Mouse (Mus musculus) ovary, postnatal 36 days (tissue): ENCODE results near the gene Evx1.
A peak's percentile ranks its signal among the peaks of the same experiment; 100 is the strongest.

ENCODE experiments used
- DNase-seq: peaks from one replicate; pipeline ENCODE4 v3.0.0; 2022; ENCODE audit warnings: low spot score, mixed read lengths

Gene Evx1

DNA sequence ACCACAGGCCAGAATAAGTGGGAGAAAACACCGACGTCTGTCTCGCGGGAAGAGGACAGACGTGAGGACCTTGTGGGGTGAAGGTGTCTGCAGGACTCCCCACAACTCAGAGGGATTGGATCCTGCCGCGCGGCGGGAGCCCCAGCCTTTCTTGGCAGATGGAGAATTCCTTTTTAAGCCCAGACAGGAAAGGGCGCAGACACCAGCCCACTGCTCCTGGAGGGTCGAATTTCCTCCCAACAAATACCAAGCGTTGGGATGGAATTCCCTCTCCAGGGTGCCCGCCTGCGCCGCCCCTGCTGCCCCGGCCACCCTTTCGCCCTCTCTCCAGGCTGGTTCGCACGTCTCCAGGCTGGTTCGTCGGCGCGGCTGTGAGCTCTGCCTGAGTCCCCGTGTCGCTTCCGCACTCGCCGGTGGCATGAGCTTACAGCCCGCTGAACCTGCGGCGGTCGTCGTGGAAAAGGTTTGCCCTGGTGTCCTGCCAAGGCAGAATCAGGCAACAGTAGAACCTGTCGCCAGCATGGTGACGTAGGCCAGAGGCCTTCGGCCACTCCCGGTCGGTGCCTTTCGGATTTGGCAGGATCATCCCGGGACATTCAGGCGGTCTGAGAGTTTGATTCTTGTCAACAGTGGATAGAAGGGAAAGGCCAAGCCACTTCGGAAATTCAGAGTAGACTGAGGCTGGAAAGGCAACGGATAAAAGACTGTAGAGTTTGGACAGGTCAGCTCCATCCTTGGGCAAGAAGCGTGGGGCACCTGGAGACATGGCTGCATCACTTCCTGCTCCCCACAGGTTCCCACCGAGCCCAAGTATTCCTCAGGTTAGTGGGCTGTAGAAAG is 22.1 kb upstream of the Evx1 start:
- no peak for DNase-seq

DNA sequence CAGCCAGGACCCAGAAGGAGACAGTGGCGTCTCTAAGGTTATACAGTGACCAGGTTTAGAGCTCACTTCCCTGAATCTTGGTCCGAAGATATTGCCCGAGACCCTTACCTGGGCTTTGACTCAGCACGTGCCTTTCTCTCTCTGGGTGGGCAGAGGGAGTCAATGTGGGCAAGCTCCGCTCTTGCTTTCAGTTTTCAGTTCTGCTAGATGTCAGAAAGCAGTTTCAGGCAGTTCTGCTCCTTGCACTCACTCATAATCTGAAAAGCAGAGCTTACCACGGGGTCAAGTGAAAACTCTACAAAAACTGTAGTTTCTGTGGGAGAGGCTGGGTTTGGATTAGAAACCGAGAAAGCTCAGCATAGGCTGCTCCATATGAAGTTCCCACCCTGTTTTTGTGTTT is 21.0 kb upstream of the Evx1 start:
- DNase-seq: no peak

GRCm38 (mm10) chr6:52294616-52295015 is 18.7 kb upstream of the Evx1 start:
- DNase-seq: no peak

DNA sequence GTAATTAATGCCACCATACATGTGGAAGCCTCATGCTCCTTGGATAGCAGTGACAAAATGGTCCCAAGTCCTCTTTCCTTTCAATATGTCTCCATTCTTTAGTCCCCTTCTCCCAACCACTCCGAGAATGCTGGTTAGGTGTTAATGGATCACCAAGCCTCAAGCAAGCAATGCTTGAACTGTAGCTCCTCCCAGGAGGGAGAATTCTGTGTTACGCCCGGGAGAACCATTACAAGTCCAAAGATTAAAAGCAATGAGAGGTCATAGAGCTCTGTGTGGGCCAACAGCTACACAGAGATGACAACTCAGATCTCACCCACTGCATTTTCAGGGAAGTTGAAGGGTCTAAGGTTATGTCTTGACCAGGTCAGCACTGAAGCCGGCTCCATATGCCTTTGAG is 14.8 kb upstream of the Evx1 start:
- DNase-seq: no peak

GRCm38 (mm10) chr6:52300806-52301205 is 12.5 kb upstream of the Evx1 start:
- DNase-seq: no peak

GRCm38 (mm10) chr6:52303426-52303825 is 9.9 kb upstream of the Evx1 start:
- no peak for DNase-seq

DNA sequence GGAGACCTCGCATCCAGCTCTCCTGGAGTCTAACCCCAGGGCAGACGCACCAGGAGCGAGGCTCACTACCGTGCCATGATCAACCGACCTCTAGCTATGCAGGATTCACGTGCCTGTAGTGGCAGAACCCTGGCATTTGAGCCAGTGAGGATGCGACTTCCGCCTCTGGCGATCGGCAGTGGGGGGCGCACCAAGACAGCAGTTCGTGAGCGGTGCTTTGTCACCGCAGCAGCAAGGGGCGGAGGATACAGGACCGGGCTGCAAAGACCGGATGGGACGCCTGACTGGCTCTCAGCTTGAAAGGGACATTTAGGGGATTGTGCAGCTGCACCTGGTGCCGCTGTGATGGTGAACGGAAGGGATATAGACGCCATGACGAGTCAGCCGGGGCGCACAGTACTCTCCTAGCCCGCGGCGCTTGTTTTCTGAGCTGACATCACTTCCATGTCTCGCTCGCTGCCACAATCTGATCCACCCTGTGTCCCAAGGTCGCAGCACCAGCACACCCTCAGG is 7.4 kb upstream of the Evx1 start:
- peak; percentile 64 for DNase-seq

DNA sequence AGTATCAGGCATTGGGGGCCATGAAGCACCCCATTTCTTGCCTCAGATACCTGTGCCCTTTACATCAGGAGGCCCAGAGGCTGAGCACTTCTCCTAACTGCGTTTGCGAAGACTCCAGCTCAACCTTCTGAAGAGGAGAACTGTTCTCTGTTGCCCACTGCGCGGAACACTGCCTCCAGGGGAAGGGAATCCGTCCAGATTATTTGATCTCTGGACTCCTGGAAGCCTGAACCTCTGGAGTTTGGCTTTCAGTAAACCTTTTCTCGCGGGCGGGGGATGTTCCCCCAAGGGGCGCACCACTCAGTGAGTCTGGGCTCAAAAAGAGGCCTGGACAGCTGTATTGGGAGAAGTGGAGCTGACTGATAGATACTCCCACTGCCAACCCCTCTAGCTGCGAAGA is 3.5 kb upstream of the Evx1 start:
- DNase-seq: no peak

DNA sequence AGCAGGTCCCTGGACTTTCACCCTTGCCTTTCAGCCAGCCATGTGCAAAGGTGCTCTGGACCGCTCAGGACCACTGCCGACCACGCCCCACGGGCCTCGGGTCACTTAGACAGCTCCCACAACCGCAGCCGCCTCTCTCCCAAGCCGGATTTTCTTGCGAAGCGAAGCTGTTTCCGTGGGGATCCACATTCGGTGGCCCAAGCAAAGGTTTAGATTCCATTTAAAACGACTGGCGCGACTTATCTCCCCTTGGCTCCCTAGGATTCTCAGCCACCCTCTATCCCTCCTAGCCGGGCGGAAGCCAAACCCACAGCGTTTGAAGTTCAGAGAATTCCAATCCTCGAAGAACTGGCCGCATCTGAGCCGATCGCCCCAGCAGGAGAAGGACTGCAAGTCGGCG is 2.9 kb upstream of the Evx1 start:
- no peak for DNase-seq

- no peak for DNase-seq
Measured at GRCm38 (mm10) chr6:52311661-52312557, 1.4 kb upstream of the Evx1 start.

GRCm38 (mm10) chr6:52312558-52312915 is 761 bp upstream of the Evx1 start:
- DNase-seq: no peak

- DNase-seq: no peak
Measured at GRCm38 (mm10) chr6:52314304-52315100, 1.2 kb downstream of the Evx1 start.

DNA sequence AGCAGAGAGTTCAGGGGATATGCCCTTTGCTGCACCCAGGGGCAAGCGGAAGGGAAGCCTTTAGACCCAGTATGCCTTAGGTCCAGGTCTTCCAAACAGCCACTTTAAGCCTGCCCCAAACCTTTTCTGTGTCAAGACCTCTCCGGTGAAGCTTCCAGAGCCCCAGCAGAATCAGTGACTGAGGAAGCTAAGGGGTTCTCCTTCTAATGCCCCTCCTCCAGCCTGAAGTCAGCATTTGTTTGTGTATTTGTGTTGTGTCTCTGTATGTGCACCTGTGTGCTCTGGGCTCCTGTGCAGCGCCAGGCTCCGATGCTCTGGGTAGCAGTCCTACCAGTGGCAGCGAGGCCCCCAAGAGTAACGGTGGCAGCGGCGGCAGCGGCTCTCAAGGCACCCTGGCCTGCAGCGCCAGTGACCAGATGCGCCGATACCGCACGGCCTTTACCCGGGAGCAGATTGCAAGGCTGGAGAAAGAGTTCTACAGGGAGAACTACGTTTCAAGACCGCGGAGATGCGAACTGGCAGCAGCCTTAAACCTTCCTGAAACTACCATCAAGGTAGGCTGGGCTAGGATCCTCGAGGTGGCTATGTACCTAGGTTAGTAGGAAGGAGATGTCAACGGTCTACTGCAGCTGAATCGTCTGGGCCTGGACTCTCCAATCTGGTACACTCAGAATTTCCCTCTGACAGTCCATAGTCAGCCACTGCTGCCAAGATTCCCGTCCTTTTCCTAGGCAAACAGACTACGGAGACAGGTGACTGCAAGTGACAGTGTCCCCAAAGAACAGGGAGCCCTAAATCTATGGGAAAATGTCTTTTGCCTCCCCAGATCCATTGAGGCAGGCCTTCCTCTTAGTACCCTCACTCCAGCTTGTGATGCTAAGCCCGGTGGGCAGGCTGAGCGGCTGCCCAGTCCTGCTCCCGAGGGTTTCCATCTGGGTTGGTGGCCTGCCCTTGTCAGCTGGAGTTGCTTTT is 2.4 kb downstream of the Evx1 start:
- DNase-seq: no peak

- no peak for DNase-seq
Measured at GRCm38 (mm10) chr6:52316413-52317184, 3.3 kb downstream of the Evx1 start.

DNA sequence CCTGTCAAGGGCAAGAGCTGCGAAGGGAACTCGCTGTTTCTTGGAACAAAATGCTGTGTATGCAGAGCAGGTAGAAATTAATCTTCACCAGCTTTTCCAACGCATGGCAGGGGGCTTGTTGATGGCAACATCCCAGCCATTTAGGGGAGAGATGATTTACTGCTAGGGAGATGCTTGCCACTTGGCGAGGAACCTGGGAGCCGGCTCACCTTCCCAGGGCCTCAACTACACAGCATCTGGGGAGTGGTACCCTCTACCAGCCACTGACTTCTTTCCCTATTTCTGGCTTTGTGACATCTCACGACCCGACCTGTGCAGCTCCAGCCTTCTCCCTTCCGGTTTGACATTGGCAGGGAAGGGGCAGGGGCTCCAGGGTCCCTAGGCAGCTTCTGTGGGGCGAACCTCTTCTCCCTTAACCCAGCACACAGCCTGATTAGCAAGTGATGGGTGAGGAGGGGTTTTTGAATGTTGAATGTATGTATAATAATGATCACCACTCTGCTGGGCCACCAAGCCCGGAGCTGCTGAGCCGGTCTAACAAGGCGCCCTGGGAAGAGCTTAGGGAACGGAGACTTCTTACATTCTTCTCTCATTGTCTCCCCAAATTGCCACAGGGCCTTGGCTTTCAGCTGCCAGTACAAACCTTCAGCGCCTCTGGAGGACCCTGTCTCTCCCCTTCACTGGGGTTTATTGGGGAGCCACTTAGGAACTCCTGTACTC is 4.3 kb downstream of the Evx1 start:
- DNase-seq: no peak

DNA sequence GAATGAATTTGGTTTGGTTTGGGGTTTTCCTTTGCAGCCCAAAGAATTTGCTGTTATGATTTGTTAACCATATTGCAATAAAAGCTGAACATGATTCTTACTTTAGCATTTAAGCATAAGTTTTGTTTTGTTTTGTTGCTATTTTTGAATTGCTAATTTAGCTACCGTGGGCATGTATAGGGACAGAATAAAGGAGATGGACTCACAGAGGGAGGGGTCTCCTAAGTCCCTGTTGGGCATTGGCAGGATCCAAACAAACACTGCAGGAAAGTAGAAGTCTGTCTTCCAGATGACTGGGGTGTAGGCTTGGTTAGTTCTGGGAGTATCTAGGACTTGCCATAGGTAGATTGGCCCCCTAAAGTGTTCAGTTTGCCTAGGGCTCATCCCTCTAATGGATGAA is 5.0 kb downstream of the Evx1 start:
- no peak for DNase-seq

- no peak for DNase-seq
Measured at GRCm38 (mm10) chr6:52319956-52320690, 6.8 kb downstream of the Evx1 start.

- no peak for DNase-seq
Measured at GRCm38 (mm10) chr6:52320966-52321825, 7.9 kb downstream of the Evx1 start.
